Mouse (Mus musculus) left cerebral cortex, adult 2 months (tissue): ENCODE measurements around the gene Adamts14. TPM values are rescaled to one million over a fixed set of nuclear protein-coding genes. Genes with fewer than 3 reads are reported as not detected.

Experiments
- DNase-seq, 2 experiments: peaks; one replicate each; pipeline ENCODE4 v3.0.0; 2021 to 2022; ENCODE audit warnings: low spot score in 2 of 2, mixed read lengths in 1 of 2; ENCODE audit errors: extremely low spot score in 1 of 2
- H3K27ac ChIP-seq: fragments of 200-600 bp; 2 replicates; pipeline ENCODE4 v1.8.1; 2022
- H3K4me3 ChIP-seq: fragments of 200-600 bp; 2 replicates; pipeline ENCODE4 v1.8.1; 2022
- CTCF ChIP-seq: fragments of 200-600 bp; IDR thresholded peaks from 2 replicates; pipeline ENCODE4 v1.8.1; 2022; ENCODE audit warnings: antibody characterized with exemption, mild to moderate bottlenecking, moderate library complexity
- intact Hi-C: fragments of 180-260 bp; cut with DNase I; formaldehyde crosslinking; loops from one replicate; pipeline ENCODE4 v1.15.1; 2025
- total RNA-seq, 2 experiments: library from RNA; stranded (reverse); gene quantifications; 2 replicates each; pipeline ENCODE4 v1.2.3; 2021

The Adamts14 gene
- total RNA-seq, 2 experiments from 2014 or later: 0.20 to 0.30 TPM

DNA sequence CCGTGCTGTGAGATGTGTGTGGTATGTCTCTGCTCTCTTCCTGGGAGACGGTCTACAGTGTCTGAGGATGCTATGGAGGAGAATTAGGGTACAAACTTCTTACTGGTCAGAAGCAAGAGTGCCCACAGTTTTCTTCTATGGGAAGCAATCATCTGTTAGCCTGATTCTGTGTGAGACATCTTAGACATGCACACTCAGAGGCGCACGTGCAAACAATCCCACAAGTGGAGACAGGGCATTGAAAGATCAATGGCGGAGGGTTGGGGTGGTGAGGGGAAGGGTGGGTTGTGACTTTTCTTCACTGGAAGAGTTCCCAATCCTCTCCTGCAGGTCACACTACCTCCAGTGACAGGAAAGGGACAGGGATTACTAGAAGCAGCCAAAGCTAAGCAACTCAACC, 607 bp downstream of the Adamts14 start:
- intact Hi-C loops: loop anchor here (5.0 kb wide), 1 partner anchor 60 kb away; no protein-coding TSS in a partner anchor
- no peak for TF ChIP-seq CTCF
- H3K4me3 ChIP-seq: peak overlapping the region; percentile 40

DNA sequence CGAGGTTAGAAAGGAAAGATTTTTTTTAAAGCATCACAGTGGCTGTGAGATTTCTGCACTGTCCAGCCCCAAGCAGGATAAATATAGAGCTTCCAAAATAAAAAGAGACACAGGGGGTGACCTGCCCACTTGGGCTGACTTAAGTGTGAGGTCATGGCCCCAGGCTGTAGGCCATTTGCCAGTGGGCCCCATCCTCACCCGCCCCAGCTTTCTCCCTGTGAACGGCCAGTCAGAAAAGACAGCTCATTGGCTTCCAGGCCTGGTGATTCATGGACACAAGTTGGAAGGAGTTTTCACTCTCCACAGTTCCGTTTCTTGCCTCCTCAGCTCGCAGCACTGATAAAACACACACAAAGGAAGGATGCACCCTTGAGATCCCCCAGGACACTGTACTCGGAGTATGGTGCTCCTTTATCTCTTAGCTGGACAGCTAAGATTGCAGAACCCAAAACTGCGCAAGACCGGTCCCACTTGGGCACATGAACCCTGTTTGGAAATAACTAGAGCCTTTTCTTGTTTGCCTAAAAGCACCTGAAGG, 1.1 kb downstream of the Adamts14 start:
- intact Hi-C loops: loop anchor here (5.0 kb wide), 1 partner anchor 60 kb away; no protein-coding TSS in a partner anchor
- Histone ChIP-seq H3K4me3 (no peak overlapping the region), H3K27ac (no peak overlapping the region)
- DNase-seq: no peak
- TF ChIP-seq CTCF: no peak

More for the DNA sequence above, 607 bp downstream of the Adamts14 start:
- H3K27ac ChIP-seq: no peak overlapping the region
- DNase-seq: no peak

DNA sequence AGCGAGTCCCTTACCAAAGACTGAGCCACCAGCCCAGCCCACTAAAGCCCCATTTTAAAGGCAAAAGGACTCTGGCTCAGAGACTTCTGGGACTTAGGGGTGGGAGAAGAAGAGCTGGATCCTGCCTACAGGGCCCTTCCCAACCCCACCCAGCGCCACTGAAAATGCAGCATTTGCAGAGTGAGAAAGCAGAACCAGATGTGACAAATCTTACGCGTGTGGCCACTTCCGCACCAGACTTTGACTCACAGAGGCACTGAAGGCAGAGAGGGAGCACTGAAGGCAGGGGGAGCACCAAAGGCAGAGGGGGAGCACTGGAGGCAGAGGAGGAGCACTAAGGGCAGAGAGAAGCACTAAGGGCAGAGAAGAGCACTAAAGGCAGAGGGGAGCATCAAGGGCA, 5.9 kb downstream of the Adamts14 start:
- intact Hi-C loops: no loop called here
- Histone ChIP-seq H3K27ac (no peak overlapping the region), H3K4me3 (no peak overlapping the region)
- no peak for TF ChIP-seq CTCF
- DNase-seq: no peak

DNA sequence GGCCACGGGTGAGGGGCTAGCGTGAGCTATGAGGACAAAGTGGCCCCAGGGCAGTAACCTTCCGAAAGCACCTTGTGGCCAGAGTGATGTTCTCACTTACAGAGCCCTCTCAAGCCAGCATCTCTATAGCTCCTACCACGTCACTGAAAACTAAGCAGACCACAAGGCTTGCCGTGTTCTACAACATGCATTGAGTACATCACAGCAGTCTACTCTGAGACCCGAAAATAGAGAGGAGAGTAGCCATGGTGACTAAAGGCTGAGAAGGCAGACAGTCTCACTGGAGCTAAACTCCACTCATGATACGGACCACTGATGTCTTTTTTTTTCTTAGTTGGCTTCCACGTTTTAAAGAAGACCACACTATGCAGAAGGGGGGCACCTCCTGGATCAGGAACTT, 9.6 kb downstream of the Adamts14 start:
- no peak for TF ChIP-seq CTCF
- DNase-seq: no peak
- Histone ChIP-seq H3K27ac (no peak overlapping the region), H3K4me3 (no peak overlapping the region)
- intact Hi-C loops: no loop called here

DNA sequence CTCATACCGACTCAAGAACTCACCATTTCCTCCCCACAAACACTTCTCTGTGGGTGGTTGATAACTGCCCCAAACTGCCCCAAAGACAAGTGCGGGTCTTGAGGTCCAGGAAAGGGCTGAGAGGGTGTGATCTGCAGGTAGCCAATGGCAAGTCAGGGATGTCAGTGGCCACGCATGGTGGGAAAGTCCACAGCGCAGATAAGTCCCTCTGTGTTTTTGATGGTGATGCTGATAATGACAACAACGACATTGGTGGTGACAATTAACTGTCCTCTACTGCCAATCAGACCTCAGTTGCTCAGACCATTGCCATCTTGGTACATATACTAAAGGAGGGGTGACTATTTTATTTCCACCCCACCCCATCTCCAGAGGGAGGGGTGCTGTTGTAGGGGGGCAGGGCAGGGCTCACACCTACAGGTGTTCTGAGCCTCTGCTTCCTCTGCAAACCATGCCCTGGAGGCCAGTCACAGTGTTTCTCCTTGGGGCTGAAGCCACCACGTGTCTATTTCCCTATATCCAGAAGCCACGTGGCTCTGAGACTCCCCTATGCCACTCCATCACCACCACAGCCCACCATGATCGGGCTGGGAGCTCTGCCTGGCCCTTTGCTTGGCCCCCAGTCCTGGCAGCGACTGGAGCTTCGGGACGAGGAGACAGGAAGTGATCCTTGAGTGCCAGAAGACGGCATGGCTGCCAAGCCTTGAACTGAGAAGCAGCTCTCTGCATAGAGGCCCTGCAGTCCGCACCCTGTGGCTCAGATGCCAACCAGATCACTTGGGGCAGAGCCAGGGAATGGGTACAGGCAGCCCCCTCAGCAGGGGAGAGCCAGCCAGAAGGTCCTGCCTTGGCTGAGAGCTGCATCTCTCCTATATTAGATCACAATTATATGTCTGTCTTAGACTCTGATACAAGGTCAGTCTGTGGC, 11.7 kb downstream of the Adamts14 start:
- no peak for TF ChIP-seq CTCF
- no peak overlapping the region for H3K27ac ChIP-seq
- no peak overlapping the region for H3K4me3 ChIP-seq
- no peak for DNase-seq
- intact Hi-C loops: no loop called here

DNA sequence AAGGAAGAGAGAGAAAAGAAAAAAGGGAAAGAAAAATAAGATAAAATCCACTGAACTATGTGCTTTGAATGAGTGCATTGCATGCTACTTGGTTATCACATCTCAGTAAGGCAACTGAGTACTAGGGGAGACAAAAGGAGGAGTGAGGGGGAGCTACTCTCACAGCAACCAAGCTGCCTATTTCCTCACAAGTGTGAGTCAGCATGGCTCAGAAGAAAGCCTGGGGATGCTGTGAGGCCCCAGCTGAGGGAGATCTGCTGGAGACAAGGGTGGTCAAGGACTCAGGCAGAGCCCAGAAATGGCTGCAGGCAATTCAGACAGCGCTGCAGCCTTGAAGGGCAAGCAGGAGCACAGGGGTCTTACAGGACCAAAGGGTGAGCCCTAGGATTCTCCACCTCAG, 15.1 kb downstream of the Adamts14 start:
- TF ChIP-seq CTCF: no peak
- intact Hi-C loops: no loop called here
- DNase-seq: peak; percentile 33 to 49
- no peak overlapping the region for H3K27ac ChIP-seq
- H3K4me3 ChIP-seq: no peak overlapping the region

DNA sequence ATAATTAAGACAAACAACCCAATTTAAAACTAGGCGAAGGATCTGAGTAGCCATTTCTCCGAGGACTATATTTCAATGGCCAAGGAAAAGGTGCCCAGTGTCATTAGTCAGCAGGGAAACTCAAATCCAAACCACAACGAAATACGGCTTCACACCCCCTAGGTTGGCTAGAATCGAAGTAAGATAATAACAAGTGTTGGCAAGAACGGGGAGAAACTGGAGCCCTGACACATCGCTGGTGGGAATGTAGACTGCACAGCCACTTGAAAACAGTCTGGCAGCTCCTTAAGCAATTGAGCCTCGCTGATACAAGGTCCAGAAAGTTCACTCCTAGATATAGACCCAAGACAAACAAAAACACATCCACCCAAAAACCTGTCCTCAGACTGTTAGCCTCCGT, 16.6 kb downstream of the Adamts14 start:
- H3K27ac ChIP-seq: no peak overlapping the region
- no peak overlapping the region for H3K4me3 ChIP-seq
- intact Hi-C loops: no loop called here
- no peak for DNase-seq
- no peak for TF ChIP-seq CTCF

DNA sequence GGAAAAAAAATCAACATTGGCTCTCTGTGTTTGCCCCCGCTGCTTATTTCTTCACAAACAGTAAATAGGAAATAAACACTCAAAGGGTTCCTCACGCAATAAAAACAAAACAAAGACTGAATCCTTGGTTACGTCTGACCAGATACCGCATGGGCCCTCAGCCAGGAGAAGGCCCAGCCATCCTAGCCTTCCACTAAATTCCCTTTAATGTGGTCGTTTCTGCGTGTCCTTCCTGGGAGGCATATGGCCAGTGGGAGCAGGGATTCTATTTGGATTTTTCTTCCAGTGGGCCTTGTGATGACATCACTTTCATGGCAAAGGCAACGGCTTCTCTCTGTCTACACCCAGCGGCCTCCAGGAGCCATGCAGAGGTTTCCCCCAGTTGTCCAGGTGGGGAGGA, 18.0 kb downstream of the Adamts14 start:
- no peak overlapping the region for H3K4me3 ChIP-seq
- intact Hi-C loops: no loop called here
- no peak overlapping the region for H3K27ac ChIP-seq
- no peak for TF ChIP-seq CTCF
- DNase-seq: no peak

DNA sequence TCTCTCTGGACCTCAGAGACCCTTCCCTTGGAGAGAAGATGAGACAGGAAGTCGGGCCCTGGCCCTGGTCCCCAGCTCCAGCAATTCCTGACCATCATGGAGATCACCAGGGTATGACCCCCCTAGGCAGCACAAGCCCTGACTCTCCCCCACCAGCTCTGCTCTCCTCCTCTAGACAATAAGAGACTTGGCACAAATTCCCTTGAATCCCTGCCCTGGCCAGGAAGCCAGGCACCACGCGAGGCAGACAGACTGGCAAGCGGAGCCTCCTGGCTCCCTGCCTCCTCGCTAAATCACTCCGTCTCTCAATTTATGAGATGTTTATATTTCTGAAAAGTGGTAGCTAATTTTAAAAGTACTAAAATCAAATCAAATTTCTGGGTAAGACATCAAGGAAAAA, 18.5 kb downstream of the Adamts14 start:
- Histone ChIP-seq H3K4me3 (no peak overlapping the region), H3K27ac (no peak overlapping the region)
- DNase-seq: peak in 1 of 2 experiments; percentile 30
- intact Hi-C loops: no loop called here
- no peak for TF ChIP-seq CTCF

DNA sequence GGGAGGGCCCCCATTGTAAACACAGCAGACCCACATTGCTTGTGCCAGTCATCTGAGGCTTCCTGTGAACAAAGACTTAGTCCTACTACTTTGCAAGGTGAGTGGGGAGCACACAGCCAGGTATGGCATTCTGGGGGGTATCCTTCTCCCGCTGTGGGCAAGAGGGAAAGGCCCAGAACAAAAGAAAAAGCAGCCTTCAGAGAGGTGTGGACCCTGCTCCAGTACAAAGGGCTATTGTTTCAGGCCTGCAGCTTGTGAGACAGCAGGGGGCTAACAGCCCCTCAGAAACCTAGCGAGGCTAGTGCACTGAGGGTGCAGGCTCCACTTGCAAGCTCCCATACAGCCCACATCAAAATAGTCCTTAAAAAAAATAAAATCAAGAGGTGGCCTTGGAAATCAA, 23.3 kb downstream of the Adamts14 start:
- no peak overlapping the region for H3K4me3 ChIP-seq
- H3K27ac ChIP-seq: no peak overlapping the region
- TF ChIP-seq CTCF: no peak
- no peak for DNase-seq
- intact Hi-C loops: no loop called here

DNA sequence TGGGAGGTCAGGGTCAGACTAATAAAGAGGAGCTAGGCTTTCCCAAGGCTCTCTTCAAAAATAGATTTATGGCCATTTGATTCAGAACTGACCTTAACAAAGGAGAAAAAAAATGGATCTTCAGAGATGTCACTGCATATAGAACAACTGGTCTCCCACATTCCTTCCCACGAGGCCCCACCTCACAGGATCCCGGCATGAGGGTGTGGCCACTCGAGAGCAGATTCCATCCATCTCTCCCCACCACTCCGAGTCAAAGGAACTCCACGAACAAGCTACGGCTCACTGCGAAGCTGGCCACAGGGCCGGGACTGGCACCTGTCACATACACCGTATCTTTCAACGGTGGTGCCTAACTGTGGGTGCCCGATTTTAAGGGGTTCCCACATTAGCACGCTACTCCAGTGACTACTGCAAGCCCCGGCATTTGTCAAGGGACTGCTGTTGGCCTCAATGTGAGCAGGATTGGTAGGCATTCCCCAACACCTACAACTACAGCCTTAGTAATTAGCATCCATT, 24.6 kb downstream of the Adamts14 start:
- TF ChIP-seq CTCF: no peak
- no peak overlapping the region for H3K27ac ChIP-seq
- intact Hi-C loops: no loop called here
- DNase-seq: no peak
- no peak overlapping the region for H3K4me3 ChIP-seq

DNA sequence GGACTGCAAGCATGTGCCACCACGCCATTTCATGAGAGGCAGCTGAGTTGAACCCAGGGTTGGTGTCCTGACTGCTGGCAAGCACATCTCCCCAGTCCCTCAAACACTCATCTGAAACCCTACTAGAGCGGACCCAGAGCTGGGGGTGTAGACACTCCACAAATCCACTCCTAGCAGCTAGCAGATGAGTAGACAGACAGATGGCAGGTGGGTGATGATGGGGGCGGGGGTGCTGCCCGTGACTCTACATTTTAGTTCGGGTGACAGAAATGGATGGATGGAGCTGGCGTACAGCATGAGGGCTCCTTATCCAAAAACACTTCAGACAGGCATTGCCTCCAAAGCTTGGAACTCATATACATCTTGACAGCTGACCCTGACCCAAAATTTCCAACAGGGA, 26.9 kb downstream of the Adamts14 start:
- no peak overlapping the region for H3K4me3 ChIP-seq
- intact Hi-C loops: no loop called here
- TF ChIP-seq CTCF: no peak
- no peak overlapping the region for H3K27ac ChIP-seq
- peak; percentile 55 to 69 for DNase-seq
